Mouse (Mus musculus) splenic B cell, adult 2 months (primary cell): ENCODE data around the gene Tapbp.
A peak's percentile ranks its signal among the peaks of the same experiment; 100 is the strongest.

Experiments used
- DNase-seq: peaks from one replicate; pipeline ENCODE4 v3.0.0-alpha.2; 2011; ENCODE audit warnings: low read depth, low spot score
- H3K27me3 ChIP-seq: 2 replicates; pipeline ENCODE4 v1.6.1; 2012; ENCODE audit warnings: mild to moderate bottlenecking, low read length, moderate library complexity, mixed read lengths; ENCODE audit not compliant: control insufficient read depth, poor library complexity, insufficient read depth, severe bottlenecking
- H3K36me3 ChIP-seq: 2 replicates; pipeline ENCODE4 v1.6.1; 2012; ENCODE audit warnings: mild to moderate bottlenecking, low read length, moderate library complexity, mixed read lengths; ENCODE audit not compliant: control insufficient read depth, poor library complexity, insufficient read depth, severe bottlenecking

Gene Tapbp

GRCm38 (mm10) chr17:33973572-33973971 lies 57.9 kb downstream of the Tapbp start:
- no peak for DNase-seq
- no peaks in the 10 kb centered on the region for H3K27me3 ChIP-seq
- H3K36me3 ChIP-seq = peaks cover 5% of the 10 kb centered on the region; the same call in 1 of the 2 replicates

DNA sequence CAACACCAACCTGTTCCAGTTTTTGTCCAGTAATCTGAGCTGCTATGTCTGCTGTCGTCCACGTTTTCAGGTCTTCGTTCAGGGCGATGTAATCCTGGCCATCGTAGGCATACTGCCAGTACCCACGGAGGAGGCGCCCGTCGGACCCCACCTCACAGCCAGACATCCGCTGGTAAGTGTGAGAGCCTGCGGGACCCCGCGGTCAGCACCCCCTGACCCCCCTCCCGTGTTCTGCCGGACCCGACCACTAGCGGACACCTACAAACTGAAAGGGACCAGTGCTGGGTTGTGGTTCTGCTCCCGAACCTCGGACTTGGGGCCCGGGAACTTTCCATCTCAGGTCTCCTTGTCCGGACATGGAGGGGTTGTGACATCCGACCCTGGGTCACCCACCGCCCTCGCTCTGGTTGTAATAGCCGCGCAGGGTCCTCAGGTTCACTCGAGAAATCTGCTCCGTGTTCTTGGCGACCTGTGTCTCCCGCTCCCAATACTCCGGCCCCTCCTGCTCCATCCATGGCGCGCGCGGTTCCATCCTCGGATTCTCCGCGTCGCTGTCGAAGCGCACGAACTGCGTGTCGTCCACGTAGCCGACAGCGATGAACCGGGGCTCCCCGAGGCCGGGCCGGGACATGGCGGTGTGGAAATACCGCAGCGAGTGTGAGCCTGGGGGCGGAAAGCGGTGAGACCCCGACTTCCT lies 62.3 kb downstream of the Tapbp start:
- Histone ChIP-seq H3K36me3 (peaks cover 5% of the 10 kb centered on the region; the same call in 1 of the 2 replicates), H3K27me3 (no peaks in the 10 kb centered on the region)
- DNase-seq = no peak

- no peaks in the 10 kb centered on the region for H3K27me3 ChIP-seq
- peaks cover 5% of the 10 kb centered on the region; the same call in 1 of the 2 replicates for H3K36me3 ChIP-seq
- DNase-seq = peak; percentile 98
Observed at GRCm38 (mm10) chr17:33978631-33979031, 62.9 kb downstream of the Tapbp start.
